8 mouse cellular contexts compared by ENCODE assay signal in the genomic region with DNA sequence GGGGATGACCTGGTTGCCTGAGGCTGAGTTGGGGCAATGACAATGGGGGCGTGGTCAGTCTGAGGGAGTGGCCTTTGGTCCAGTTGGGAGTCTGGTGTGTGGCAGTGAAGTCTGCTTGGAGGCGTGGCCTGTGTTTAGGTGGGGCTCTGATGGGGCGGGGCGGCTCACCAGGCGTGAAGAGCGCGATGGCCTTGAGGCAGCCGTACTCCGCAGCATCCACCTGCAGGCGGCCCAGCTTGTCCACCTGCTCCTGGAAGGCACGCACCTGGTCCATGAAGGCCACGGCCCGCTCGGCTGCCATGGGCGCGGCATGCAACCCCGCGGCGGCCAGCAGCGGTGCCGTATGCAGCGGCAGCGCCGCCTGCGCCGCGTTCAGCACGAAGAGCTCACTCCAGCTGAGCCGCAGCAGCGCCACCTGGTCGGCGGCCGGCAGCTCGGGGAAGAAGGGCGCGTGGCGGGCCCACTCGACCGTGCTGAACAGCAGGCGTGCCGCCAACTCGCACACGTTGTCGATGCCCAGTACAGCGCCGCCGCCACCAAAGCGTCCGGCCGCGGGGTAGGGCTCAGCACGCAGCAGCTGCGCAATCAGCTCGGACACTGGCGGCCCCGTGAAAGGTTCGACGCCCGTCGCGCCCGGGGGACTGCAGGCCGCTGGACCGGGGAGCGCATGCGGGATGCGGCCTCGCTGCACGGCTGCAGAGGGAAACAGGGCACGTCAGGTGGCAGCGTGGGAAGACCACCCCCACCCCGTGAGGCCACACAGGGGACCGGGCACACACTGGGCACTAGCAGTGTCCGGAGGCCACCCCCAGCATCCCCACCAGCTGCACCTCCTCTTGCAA. TPM values are rescaled to one million over a fixed set of nuclear protein-coding genes. Genes with fewer than 3 reads are reported as not detected.
DNase-seq lines count a peak whose midpoint lies in the region; ATAC-seq and TF ChIP-seq lines count a peak whose summit lies in the region.

No protein-coding gene starts in this region.

- peak; percentile 10; the same call in 1 of the 2 replicates for ATAC-seq in heart, embryonic 12.5 days (ENCODE audit: insufficient number of reproducible peaks, low FRiP score)
- ATAC-seq in kidney, postnatal 0 days (replicated peaks; ENCODE audit: low FRiP score, low read depth): peak; percentile 29
- ATAC-seq in lung, embryonic 14.5 days (ENCODE audit: insufficient read depth): no peak
- peak; percentile 4; the same call in 1 of the 2 replicates for ATAC-seq in neural tube, embryonic 14.5 days (ENCODE audit: low read depth)

- H3K4me1 ChIP-seq in heart, embryonic 12.5 days (replicated peaks): peaks cover 51% of the 10 kb centered on the region
- H3K4me1 ChIP-seq in kidney, postnatal 0 days (replicated peaks; ENCODE audit: insufficient read depth, low read length): peaks cover 50% of the 10 kb centered on the region
- H3K4me1 ChIP-seq in lung, embryonic 14.5 days (ENCODE audit: insufficient read depth): peaks cover 18% of the 10 kb centered on the region
- peaks cover 41% of the 10 kb centered on the region for H3K4me1 ChIP-seq in neural tube, embryonic 14.5 days (ENCODE audit: control insufficient read depth, insufficient read depth, low read length)

- peak; percentile 38 for DNase-seq in ovary, adult 18-20 months (ENCODE audit: low spot score)
- no peak for DNase-seq in ovary, postnatal 14 days (ENCODE audit: low spot score)
- DNase-seq in embryo, embryonic 10 days (ENCODE audit: low spot score): peak; percentile 85
- DNase-seq in kidney, postnatal 0 days (ENCODE audit: low spot score): peak; percentile 80
- peak; percentile 77 for DNase-seq in lung, embryonic 14.5 days
- DNase-seq in thymus, postnatal 14 days: peak; percentile 66

- WGBS in heart, embryonic 12.5 days: 13% methylated on average over 74 of the region's 74 CpGs
- 13% methylated on average over 73 of the region's 74 CpGs for WGBS in kidney, postnatal 0 days
- WGBS in lung, embryonic 14.5 days: 14% methylated on average over 73 of the region's 74 CpGs
- 8% methylated on average over 70 of the region's 74 CpGs for WGBS in neural tube, embryonic 14.5 days

- H3K27me3 ChIP-seq in heart, embryonic 12.5 days (replicated peaks): no peaks in the 10 kb centered on the region
- H3K27me3 ChIP-seq in kidney, postnatal 0 days (ENCODE audit: insufficient read depth, low read length): no peaks in the 10 kb centered on the region
- H3K27me3 ChIP-seq in lung, embryonic 14.5 days (ENCODE audit: insufficient read depth, low read length): no peaks in the 10 kb centered on the region
- no peaks in the 10 kb centered on the region for H3K27me3 ChIP-seq in neural tube, embryonic 14.5 days (ENCODE audit: control insufficient read depth, insufficient read depth, low read length)

- no peak overlapping the region for H3K27ac ChIP-seq in heart, embryonic 12.5 days (ENCODE audit: poor library complexity, severe bottlenecking)
- H3K27ac ChIP-seq in kidney, postnatal 0 days: peak overlapping the region; percentile 54; the same call in 1 of the 2 replicates
- H3K27ac ChIP-seq in lung, embryonic 14.5 days (ENCODE audit: low read depth): peak overlapping the region; percentile 18; the same call in 1 of the 2 replicates
- peak overlapping the region; percentile 64 for H3K27ac ChIP-seq in neural tube, embryonic 14.5 days (ENCODE audit: low read depth, low read length)

- H3K4me3 ChIP-seq in heart, embryonic 12.5 days: peak overlapping the region; percentile 29
- H3K4me3 ChIP-seq in kidney, postnatal 0 days (replicated peaks; ENCODE audit: low read depth, low read length): 0 out of 2 replicates have a peak overlapping the region, but pooled peaks have one; percentile 14
- peak overlapping the region; percentile 16 for H3K4me3 ChIP-seq in lung, embryonic 14.5 days (ENCODE audit: low read depth, low read length)
- H3K4me3 ChIP-seq in neural tube, embryonic 14.5 days (ENCODE audit: low read depth, low read length): peak overlapping the region; percentile 32

- peak; percentile 14; the same call in 1 of the 2 replicates for TF ChIP-seq CTCF in kidney, postnatal 0 days (IDR thresholded peaks at IDR 0.05; ENCODE audit: low read depth)
- TF ChIP-seq CTCF in lung, embryonic 14.5 days (IDR thresholded peaks at IDR 0.05; ENCODE audit: low read depth): peak; percentile 25; the same call in 1 of the 2 replicates

- H3K4me2 ChIP-seq in heart, embryonic 12.5 days: peak overlapping the region; percentile 65
- peak overlapping the region; percentile 47 for H3K4me2 ChIP-seq in kidney, postnatal 0 days (ENCODE audit: low read length)
- H3K4me2 ChIP-seq in lung, embryonic 14.5 days: peak overlapping the region; percentile 57
- H3K4me2 ChIP-seq in neural tube, embryonic 14.5 days (ENCODE audit: low read depth, low read length): peak overlapping the region; percentile 65

- H3K9me3 ChIP-seq in heart, embryonic 12.5 days (replicated peaks): no peaks in the 10 kb centered on the region
- H3K9me3 ChIP-seq in kidney, postnatal 0 days (replicated peaks; ENCODE audit: low read length): no peaks in the 10 kb centered on the region
- no peaks in the 10 kb centered on the region for H3K9me3 ChIP-seq in lung, embryonic 14.5 days (ENCODE audit: low read depth, low read length)
- H3K9me3 ChIP-seq in neural tube, embryonic 14.5 days (ENCODE audit: control insufficient read depth, low read length): no peaks in the 10 kb centered on the region

- peaks cover 57% of the 10 kb centered on the region for H3K36me3 ChIP-seq in heart, embryonic 12.5 days
- H3K36me3 ChIP-seq in kidney, postnatal 0 days (ENCODE audit: insufficient read depth, low read length): peaks cover 38% of the 10 kb centered on the region
- peaks cover 53% of the 10 kb centered on the region for H3K36me3 ChIP-seq in lung, embryonic 14.5 days (ENCODE audit: insufficient read depth)
- peaks cover 9% of the 10 kb centered on the region; the same call in 1 of the 2 replicates for H3K36me3 ChIP-seq in neural tube, embryonic 14.5 days (ENCODE audit: control insufficient read depth, insufficient read depth, low read length)

- H3K9ac ChIP-seq in heart, embryonic 12.5 days: peak overlapping the region; percentile 47
- H3K9ac ChIP-seq in kidney, postnatal 0 days (ENCODE audit: low read depth, low read length): 0 out of 2 replicates have a peak overlapping the region, but pooled peaks have one; percentile 27
- H3K9ac ChIP-seq in lung, embryonic 14.5 days: no peak overlapping the region; the same call in 1 of the 2 replicates
- H3K9ac ChIP-seq in neural tube, embryonic 14.5 days (replicated peaks; ENCODE audit: low read depth, low read length): peak overlapping the region; percentile 63

RNA-seq across cellular contexts. Expression of a gene that starts 4.7 kb away (rescaled TPM):
- polyA plus RNA-seq in heart, embryonic 12.5 days (2016; fragmentation: Nextera tagmentation; extraction: Ambion mirVana): 5.5 and 5.7 TPM in 2 replicates
- polyA plus RNA-seq in kidney, postnatal 0 days (2015; fragmentation: Nextera tagmentation; extraction: Ambion mirVana): 8.1 and 8.4 TPM in 2 replicates
- 4.0 and 5.0 TPM in 2 replicates for polyA plus RNA-seq in lung, embryonic 14.5 days (2014; fragmentation: Nextera tagmentation; extraction: Ambion mirVana)
- 4.8 and 4.9 TPM in 2 replicates for polyA plus RNA-seq in neural tube, embryonic 14.5 days (2014; fragmentation: Nextera tagmentation; extraction: Ambion mirVana)

RNA-seq across cellular contexts. Expression of a gene that starts 6.0 kb away (rescaled TPM):
- polyA plus RNA-seq in heart, embryonic 12.5 days (2016; fragmentation: Nextera tagmentation; extraction: Ambion mirVana): 63.6 and 64.3 TPM in 2 replicates
- polyA plus RNA-seq in kidney, postnatal 0 days (2015; fragmentation: Nextera tagmentation; extraction: Ambion mirVana): 110 and 138 TPM in 2 replicates
- 94.7 and 102 TPM in 2 replicates for polyA plus RNA-seq in lung, embryonic 14.5 days (2014; fragmentation: Nextera tagmentation; extraction: Ambion mirVana)
- polyA plus RNA-seq in neural tube, embryonic 14.5 days (2014; fragmentation: Nextera tagmentation; extraction: Ambion mirVana): 22.3 and 32.8 TPM in 2 replicates

RNA-seq across cellular contexts. Expression of a gene that starts 9.2 kb away (rescaled TPM):
- polyA plus RNA-seq in heart, embryonic 12.5 days (2016; fragmentation: Nextera tagmentation; extraction: Ambion mirVana): 68.6 and 69.9 TPM in 2 replicates
- 129 and 140 TPM in 2 replicates for polyA plus RNA-seq in kidney, postnatal 0 days (2015; fragmentation: Nextera tagmentation; extraction: Ambion mirVana)
- polyA plus RNA-seq in lung, embryonic 14.5 days (2014; fragmentation: Nextera tagmentation; extraction: Ambion mirVana): 83.2 and 85.6 TPM in 2 replicates
- 115 and 130 TPM in 2 replicates for polyA plus RNA-seq in neural tube, embryonic 14.5 days (2014; fragmentation: Nextera tagmentation; extraction: Ambion mirVana)

RNA-seq across cellular contexts. Expression of a gene that starts 19.8 kb away (rescaled TPM):
- polyA plus RNA-seq in heart, embryonic 12.5 days (2016; fragmentation: Nextera tagmentation; extraction: Ambion mirVana): 4.8 and 6.1 TPM in 2 replicates
- polyA plus RNA-seq in kidney, postnatal 0 days (2015; fragmentation: Nextera tagmentation; extraction: Ambion mirVana): 18.8 and 20.4 TPM in 2 replicates
- polyA plus RNA-seq in lung, embryonic 14.5 days (2014; fragmentation: Nextera tagmentation; extraction: Ambion mirVana): 20.5 and 20.6 TPM in 2 replicates
- polyA plus RNA-seq in neural tube, embryonic 14.5 days (2014; fragmentation: Nextera tagmentation; extraction: Ambion mirVana): 3.2 and 5.0 TPM in 2 replicates

RNA-seq across cellular contexts. Expression of a gene that starts 20.9 kb away (rescaled TPM):
- polyA plus RNA-seq in heart, embryonic 12.5 days (2016; fragmentation: Nextera tagmentation; extraction: Ambion mirVana): 77.6 and 94.2 TPM in 2 replicates
- 92.3 and 96.4 TPM in 2 replicates for polyA plus RNA-seq in kidney, postnatal 0 days (2015; fragmentation: Nextera tagmentation; extraction: Ambion mirVana)
- 108 and 114 TPM in 2 replicates for polyA plus RNA-seq in lung, embryonic 14.5 days (2014; fragmentation: Nextera tagmentation; extraction: Ambion mirVana)
- 90.9 and 96.5 TPM in 2 replicates for polyA plus RNA-seq in neural tube, embryonic 14.5 days (2014; fragmentation: Nextera tagmentation; extraction: Ambion mirVana)
